Mouse (Mus musculus): ENCODE measurements around the gene 5730596B20Rik.

5730596B20Rik gene

GRCm38 (mm10) chr6:52212556-52213118 lies 35.3 kb downstream of the 5730596B20Rik start:
- no peak for DNase-seq (ENCODE audit: low spot score in 2 of 2)

GRCm38 (mm10) chr6:52213119-52213986 lies 36.1 kb downstream of the 5730596B20Rik start, which contains the start of the genes Hoxa3 and Gm28308:
Hoxa3 (minus strand) TSS chr6:52213336.
Gm28308 (minus strand) TSS chr6:52213339.
- DNase-seq (ENCODE audit: low spot score in 2 of 2), result no peak

GRCm38 (mm10) chr6:52214271-52214670 lies 37.0 kb downstream of the 5730596B20Rik start:
- DNase-seq (ENCODE audit: low spot score in 2 of 2), result no peak

DNA sequence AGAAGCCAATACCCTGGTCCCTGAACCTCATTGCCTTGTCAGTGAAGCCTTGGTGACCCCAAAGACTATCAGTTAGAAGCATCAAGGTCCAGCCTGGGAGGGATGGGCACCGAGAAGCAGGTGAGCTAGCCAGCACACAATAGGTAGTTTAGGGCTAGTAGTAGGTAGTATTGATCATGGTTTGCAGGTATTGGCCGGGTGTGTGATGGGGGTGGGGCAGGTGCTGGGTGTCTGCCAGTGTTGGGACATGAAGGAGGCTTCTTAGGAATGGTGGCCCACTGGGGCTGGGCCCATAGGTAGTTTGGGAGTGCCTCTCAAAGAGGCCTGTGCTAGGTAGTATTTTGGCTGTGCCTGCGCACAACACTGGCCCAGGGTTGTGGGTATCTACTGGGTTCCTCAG lies 37.8 kb downstream of the 5730596B20Rik start:
- DNase-seq (ENCODE audit: low spot score in 2 of 2), result no peak

GRCm38 (mm10) chr6:52215771-52216535 lies 38.7 kb downstream of the 5730596B20Rik start:
- DNase-seq (ENCODE audit: low spot score in 2 of 2), result no peak

DNA sequence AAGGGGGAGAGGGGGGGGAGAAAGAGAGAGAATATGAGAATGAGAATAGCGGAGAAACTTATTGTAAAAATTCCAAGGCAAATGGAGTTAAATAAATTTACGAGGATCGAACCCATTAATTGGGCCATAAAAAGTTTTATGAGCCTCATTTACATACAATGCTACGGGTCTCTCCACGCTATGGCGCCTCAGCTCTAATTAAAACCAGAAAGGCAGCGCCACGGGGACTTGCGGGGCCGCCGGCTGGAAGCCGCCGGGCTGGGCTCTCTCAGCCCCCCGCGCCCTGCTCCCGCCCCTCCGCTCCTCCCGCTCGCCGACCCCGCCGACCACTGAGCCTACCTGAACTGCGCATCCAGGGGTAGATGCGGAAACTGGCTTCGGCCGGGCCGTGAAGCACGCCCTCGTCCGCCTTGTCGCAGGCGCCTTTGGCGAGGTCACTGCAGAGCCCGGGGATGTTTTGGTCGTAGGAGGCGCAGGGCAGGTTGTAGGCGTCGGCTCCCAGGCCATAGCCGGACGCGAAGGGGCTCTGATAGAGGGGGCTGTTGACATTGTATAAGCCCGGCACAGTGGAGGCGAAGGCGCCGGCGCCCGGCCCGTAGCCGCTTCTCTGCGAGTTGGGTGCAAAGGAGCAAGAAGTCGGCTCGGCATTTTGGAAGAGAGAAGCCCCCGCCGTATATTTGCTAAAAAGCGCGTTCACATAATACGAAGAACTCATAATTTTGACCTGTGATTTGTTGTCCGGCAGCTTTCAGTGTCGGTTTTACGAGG lies 39.6 kb downstream of the 5730596B20Rik start:
- DNase-seq (ENCODE audit: low spot score in 2 of 2), result no peak

DNA sequence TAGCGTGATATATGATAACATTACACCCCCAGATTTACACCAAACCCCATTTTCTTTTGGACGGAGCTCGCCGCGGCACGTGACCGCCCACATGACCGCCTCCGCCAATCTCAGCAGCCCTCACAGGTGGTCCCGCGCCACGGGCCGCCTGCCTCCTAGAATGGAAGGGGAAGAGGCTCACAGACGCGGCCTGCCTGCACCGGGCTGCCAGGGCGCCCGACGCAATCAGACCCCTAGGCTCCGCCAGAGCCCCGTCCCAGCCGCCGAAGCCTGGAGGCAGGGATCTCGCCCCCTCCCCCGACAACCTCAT lies 40.1 kb downstream of the 5730596B20Rik start:
- DNase-seq (ENCODE audit: low spot score in 2 of 2), result no peak

DNA sequence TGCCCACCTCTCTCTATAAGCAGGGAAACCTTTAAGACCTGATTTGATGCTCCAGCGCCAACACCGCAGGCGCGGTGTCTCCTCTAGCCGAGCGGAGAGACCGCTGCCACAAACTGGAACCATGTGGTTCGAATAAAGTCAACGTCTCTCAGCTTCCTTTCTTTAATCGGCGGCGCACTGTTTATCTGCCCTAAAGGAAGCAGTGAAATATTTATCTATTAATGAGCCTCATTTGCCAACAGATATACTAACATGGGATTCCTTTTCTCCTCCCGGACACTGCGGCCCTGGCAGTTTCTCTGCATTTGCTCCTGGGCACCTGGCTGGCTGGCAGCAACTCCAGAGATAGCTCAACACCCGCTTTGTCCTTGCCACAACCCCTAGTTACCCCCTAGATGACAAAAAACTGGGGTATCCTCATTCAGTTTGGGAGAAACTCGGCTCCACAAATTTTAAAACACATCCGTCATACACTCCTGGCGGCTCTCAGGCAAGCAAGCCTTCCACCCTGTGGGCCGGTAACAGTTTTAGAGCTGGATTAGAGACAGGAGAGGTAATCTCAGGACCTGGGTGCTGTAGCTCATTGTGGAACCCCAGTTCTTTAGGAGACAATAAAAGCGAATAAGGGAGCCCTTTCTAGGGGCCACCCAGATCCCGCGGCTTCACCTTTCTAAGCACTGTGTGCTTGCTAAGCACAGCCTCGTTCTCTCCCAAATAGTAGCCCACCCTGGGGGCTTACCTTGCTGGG lies 40.8 kb downstream of the 5730596B20Rik start:
- no peak for DNase-seq (ENCODE audit: low spot score in 2 of 2)

DNA sequence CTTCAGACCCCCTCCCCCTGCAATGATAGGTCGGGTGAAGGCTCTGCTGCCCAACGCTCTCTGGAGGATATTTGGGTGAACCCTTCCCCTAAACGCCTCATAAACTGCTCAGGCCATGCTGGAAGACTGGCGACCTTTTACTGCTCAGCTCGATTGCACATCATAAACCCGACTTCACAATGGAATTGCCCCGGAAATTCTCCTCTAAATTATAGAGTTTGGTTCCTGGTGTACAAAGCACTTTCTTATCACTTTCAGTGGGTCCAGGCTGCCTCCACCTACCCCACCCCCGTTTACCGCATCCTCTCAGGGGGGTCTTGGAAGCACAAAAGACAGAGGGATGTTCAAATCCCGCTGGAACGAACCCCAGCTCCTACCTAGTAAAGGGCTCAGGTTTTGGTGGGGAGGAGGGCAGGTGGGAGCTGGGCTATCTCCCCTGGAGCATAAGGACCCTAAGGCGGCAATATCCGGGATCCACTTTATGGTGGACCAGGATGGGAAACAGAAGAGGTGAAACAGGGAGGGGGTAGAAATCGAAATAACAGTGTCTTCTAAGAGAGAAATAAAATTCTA lies 41.4 kb downstream of the 5730596B20Rik start:
- no peak for DNase-seq (ENCODE audit: low spot score in 2 of 2)

DNA sequence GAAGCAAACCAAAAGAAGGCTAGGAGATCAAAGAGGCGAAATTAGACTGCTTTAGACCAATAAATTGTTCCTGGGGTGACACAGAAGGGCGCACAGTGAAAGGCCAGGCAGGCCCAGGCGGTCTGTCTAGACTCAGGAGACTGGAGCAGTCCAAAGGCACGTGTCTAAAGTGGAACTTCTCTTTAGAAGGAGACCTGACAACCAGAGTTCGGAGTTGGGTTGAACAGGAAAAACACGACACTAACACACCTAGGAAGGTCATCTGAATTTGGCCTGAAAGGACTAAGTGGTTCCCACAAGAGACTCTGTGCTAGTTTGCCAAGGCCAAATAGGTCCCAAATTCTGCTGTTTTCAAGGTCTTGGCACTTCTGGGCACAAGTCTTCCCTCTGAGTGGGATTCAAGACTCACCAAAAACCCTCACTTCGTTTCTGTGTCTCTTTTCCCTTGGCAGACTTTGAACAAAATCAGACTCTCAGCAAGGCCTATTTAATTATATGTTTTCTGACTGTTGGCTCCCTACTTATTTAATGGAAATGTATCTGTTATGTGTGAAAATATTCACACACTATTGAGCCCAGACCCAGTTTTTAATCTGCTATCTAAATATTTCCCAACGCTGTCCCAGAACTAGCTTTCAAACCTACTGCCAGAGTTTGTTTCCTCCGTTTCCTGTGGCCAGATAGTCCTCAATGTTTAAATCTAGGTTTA lies 42.1 kb downstream of the 5730596B20Rik start:
- DNase-seq (ENCODE audit: low spot score in 2 of 2), result no peak

GRCm38 (mm10) chr6:52220003-52220864 lies 42.9 kb downstream of the 5730596B20Rik start:
- DNase-seq (ENCODE audit: low spot score in 2 of 2), result no peak

DNA sequence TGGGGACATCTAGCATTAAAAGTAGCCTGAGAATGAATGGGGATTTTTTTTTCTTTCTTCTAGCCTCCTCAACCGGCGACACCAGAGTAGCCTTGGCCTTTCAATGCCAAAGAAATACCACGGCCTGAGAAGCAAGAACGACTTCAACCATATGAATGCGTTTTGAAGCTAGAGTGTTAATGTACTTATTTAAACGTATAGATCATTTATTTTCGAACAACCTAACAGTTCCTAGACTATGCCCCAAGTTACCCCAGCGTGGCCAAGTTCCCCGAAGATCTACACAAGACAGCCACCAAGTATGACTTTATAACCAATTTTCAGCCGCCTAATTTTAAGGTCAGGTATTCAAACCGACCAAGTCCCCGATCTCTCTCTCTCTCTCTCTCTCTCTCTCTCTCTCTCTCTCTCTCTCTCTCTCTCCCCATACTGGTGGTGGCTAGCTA lies 43.6 kb downstream of the 5730596B20Rik start:
- no peak for DNase-seq (ENCODE audit: low spot score in 2 of 2)

DNA sequence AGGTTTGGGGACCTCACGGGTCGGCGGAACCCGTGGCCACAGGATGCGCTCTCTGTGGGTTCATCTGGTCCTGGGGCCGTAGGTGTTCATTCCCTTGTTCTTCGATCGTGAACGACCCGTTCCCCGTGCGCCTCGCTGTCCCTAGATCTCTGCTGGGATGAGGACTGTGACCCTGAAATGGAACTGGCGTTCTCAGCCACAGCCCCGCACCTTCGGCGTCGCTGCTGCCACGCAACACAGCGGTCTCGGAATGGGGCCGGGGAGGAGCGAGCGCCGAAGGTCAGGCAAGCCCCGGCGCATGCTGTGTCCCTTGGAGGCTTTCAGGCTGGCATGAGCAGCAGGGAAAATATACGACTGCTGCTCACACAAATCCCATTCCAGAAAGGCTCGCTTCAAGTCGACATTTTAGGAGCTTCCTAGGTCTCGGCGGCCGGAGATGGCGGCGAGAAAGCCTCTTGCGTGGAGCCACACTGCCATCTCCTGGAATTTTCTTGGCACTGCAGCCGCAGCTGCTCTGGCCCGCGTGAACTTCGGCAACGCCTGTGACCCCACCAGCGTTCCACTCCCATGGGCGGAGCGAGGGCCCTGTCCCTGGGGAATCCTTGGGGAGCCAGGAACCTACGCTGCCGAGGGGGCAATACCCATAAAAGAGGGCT lies 44.2 kb downstream of the 5730596B20Rik start, which contains the start of gene Hoxa7:
Gene Hoxa7 (minus strand): TSS at position 518 of the 656 bp plus-strand sequence.
- peak; percentile 54 to 74 for DNase-seq (ENCODE audit: low spot score in 2 of 2)

DNA sequence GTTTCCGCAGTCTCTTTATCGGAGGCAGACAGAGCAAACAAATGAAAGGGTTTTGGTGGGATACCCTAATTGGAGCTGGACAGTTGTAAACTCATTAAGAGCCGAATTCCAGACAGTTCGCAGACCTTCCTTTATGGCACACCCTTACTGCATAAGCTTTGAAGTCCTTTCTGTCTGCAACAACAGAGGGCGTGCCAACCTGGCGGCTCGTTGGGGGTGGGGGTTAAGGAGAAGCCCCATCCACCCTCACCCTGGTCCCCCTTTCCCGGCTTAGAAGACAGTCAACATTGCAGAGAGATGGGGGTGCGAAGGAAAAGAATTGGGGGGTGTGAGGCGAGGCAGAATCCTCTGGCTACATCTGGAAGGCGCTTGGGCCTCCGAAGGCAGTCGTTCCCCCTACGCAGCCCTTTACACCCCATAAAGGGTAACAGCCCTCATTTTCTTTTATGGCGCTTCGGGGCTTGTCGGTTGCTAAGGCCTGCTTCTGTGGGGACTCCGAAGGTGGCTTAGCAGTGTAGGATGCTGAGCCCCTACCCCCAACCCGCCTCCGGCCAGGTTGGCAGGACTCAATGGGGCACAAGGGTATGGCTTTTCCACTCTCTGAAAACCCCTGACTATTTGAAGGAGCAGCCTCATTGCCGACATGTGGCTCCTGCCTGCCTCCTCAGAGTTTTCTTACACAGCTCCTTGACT lies 44.8 kb downstream of the 5730596B20Rik start:
- no peak for DNase-seq (ENCODE audit: low spot score in 2 of 2)

- DNase-seq (ENCODE audit: low spot score in 2 of 2), result no peak
Measured at GRCm38 (mm10) chr6:52222729-52223128, 45.4 kb downstream of the 5730596B20Rik start.

DNA sequence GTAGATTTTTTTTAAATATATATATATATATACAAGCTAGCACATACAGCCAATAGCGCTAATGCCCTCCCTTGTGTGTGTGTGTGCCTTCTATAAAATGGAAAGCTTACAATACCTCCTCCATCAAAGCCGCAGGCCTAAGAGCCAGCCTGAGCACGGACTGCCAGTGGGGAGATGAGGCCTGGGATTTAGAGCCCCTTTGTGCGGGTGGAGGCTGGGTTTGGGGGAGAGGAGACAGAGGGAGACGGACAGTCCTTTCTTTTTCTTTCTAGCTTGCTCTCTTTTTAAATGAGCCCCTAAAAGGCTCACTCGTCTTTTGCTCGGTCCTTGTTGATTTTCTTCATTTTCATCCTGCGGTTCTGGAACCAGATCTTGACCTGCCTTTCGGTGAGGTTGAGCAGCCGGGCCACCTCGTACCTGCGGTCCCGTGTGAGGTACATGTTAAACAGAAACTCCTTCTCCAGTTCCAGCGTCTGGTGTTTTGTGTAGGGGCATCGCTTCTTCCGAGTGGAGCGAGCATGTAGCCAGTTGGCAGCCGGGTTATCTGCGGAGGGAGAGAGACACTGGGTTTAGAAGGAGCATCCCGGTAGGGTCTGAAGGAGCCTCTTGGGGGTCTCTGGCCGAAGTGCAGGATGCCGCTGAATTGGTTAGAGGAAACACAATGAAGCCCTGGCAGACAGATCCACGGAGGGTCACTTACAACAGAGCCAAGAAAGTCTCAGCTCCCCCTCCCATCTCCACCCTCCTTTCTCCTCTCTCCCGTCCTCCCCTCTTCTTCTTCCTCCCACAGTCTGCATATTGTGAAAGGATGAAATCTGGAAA lies 46.9 kb downstream of the 5730596B20Rik start:
- DNase-seq (ENCODE audit: low spot score in 2 of 2), result no peak

All from frontal cortex, postnatal 14 days (tissue).